Mouse (Mus musculus) embryonic facial prominence, embryonic 12.5 days (tissue): ENCODE measurements around the gene Olfr1499. TPM values are rescaled to one million over a fixed set of nuclear protein-coding genes. Genes with fewer than 3 reads are reported as not detected.
"Not testable (repeated sequence)": the region's sequence is repeated elsewhere in the genome, so short reads cannot be mapped to it uniquely, and the experiment has no call there.

Experiments
- ATAC-seq: fragments of 200-750 bp; cut with Nextera tagmentation; 2 replicates; pipeline ENCODE4 v1.8.0; 2017; ENCODE audit not compliant: insufficient number of reproducible peaks, insufficient read depth, low FRiP score, low TSS enrichment
- H3K27ac ChIP-seq: fragments of 300-500 bp; sonication (generic); 2 replicates; pipeline ENCODE4 v1.5.1; 2016; ENCODE audit warnings: mild to moderate bottlenecking
- H3K27me3 ChIP-seq: fragments of 300-500 bp; sonication (generic); 2 replicates; pipeline ENCODE4 v1.6.1; 2016; ENCODE audit warnings: mild to moderate bottlenecking, moderate library complexity
- H3K36me3 ChIP-seq: fragments of 300-500 bp; sonication (generic); 2 replicates; pipeline ENCODE4 v1.6.1; 2016; ENCODE audit warnings: mild to moderate bottlenecking
- H3K4me1 ChIP-seq: fragments of 300-500 bp; sonication (generic); 2 replicates; pipeline ENCODE4 v1.6.1; 2016
- H3K4me2 ChIP-seq: fragments of 300-500 bp; sonication (generic); replicated peaks from 2 replicates; pipeline ENCODE4 v1.6.1; 2016; ENCODE audit warnings: mild to moderate bottlenecking, moderate library complexity
- H3K4me3 ChIP-seq: fragments of 300-500 bp; sonication (generic); 2 replicates; pipeline ENCODE4 v1.5.1; 2016; ENCODE audit warnings: mild to moderate bottlenecking
- H3K9ac ChIP-seq: fragments of 300-500 bp; sonication (generic); 2 replicates; pipeline ENCODE4 v1.6.1; 2016; ENCODE audit warnings: mild to moderate bottlenecking, moderate library complexity
- H3K9me3 ChIP-seq: fragments of 300-500 bp; sonication (generic); 2 replicates; pipeline ENCODE4 v1.6.1; 2016; ENCODE audit warnings: mild to moderate bottlenecking, moderate library complexity
- WGBS: fragments of 180-500 bp; shearing (Covaris S2); methylation state at CpG from one replicate; pipeline ENCODE4 v1.1.7; 2016; 5-methylcytosine and 5-hydroxymethylcytosine counted together
- polyA plus RNA-seq: library from polyadenylated mRNA; unstranded; fragments of >200 nt; fragmentation: Nextera tagmentation; extraction: Ambion mirVana; gene quantifications from 2 replicates; pipeline ENCODE4 v1.2.1, GENCODE M21; 2016

Olfr1499 gene
- polyA plus RNA-seq, result not detected in 2 replicates

GRCm38 (mm10) chr19:13819347-13819746 is at the start of gene Olfr1499:
Gene Olfr1499 (minus strand): TSS chr19:13819447.
- no peaks in the 10 kb centered on the region for H3K27me3 ChIP-seq
- H3K4me2 ChIP-seq, result no peak within 1 kb of the TSS
- no peaks in the 10 kb centered on the region for H3K9me3 ChIP-seq
- no peak within 1 kb of the TSS for H3K9ac ChIP-seq
- H3K36me3 ChIP-seq, result no peaks in the 10 kb centered on the region
- no peak within 1 kb of the TSS for H3K4me3 ChIP-seq
- no peak for ATAC-seq
- H3K27ac ChIP-seq, result no peak within 1 kb of the TSS
- H3K4me1 ChIP-seq, result no peaks in the 10 kb centered on the region

- no peak within 1 kb of the TSS for H3K27ac ChIP-seq
- H3K9me3 ChIP-seq, result no peaks in the 10 kb centered on the region
- 81% methylated on average over 1 of the region's 1 CpGs for WGBS
- H3K4me2 ChIP-seq, result no peak within 1 kb of the TSS
- no peak for ATAC-seq
- H3K9ac ChIP-seq, result no peak within 1 kb of the TSS
- H3K27me3 ChIP-seq, result no peaks in the 10 kb centered on the region
- H3K4me1 ChIP-seq, result no peaks in the 10 kb centered on the region
- no peaks in the 10 kb centered on the region for H3K36me3 ChIP-seq
- H3K4me3 ChIP-seq, result no peak within 1 kb of the TSS
Measured at GRCm38 (mm10) chr19:13861495-13861894, 42.2 kb upstream of the Olfr1499 start, which contains the start of gene Olfr1502. Gene Olfr1502 (plus strand): TSS chr19:13861795.

GRCm38 (mm10) chr19:13850592-13850991 is 31.3 kb upstream of the Olfr1499 start, which contains the start of gene Olfr1501:
Gene Olfr1501 (minus strand): TSS chr19:13850692.
- H3K27me3 ChIP-seq, H3K4me3 ChIP-seq, H3K27ac ChIP-seq, H3K9me3 ChIP-seq, ATAC-seq, H3K36me3 ChIP-seq, H3K9ac ChIP-seq, H3K4me1 ChIP-seq, H3K4me2 ChIP-seq: not testable (repeated sequence)

- H3K9me3 ChIP-seq, result no peaks in the 10 kb centered on the region
- H3K4me1 ChIP-seq, result no peaks in the 10 kb centered on the region
- H3K27me3 ChIP-seq, result no peaks in the 10 kb centered on the region
- no peak for ATAC-seq
- H3K9ac ChIP-seq, result no peak within 1 kb of the TSS
- no peak within 1 kb of the TSS for H3K4me3 ChIP-seq
- no peak within 1 kb of the TSS for H3K4me2 ChIP-seq
- no peaks in the 10 kb centered on the region for H3K36me3 ChIP-seq
- H3K27ac ChIP-seq, result no peak within 1 kb of the TSS
Measured at GRCm38 (mm10) chr19:13830388-13830787, 11.1 kb upstream of the Olfr1499 start, which contains the start of gene Olfr1500. Gene Olfr1500 (minus strand): TSS chr19:13830488.

GRCm38 (mm10) chr19:13828447-13828846 is 9.2 kb upstream of the Olfr1499 start:
- H3K27ac ChIP-seq, result no peak overlapping the region
- H3K4me1 ChIP-seq, result no peaks in the 10 kb centered on the region
- no peaks in the 10 kb centered on the region for H3K27me3 ChIP-seq
- H3K4me3 ChIP-seq, result no peak overlapping the region
- H3K4me2 ChIP-seq, result no peak overlapping the region
- H3K9ac ChIP-seq, result no peak overlapping the region
- no peak for ATAC-seq
- 73% methylated on average over 3 of the region's 3 CpGs for WGBS
- H3K9me3 ChIP-seq, result no peaks in the 10 kb centered on the region
- H3K36me3 ChIP-seq, result no peaks in the 10 kb centered on the region

- no peak for ATAC-seq
- Histone ChIP-seq H3K27ac (no peak overlapping the region), H3K27me3 (no peaks in the 10 kb centered on the region), H3K9me3 (no peaks in the 10 kb centered on the region), H3K4me1 (no peaks in the 10 kb centered on the region), H3K9ac (no peak overlapping the region), H3K4me3 (no peak overlapping the region), H3K4me2 (no peak overlapping the region), H3K36me3 (no peaks in the 10 kb centered on the region)
- 61% methylated on average over 5 of the region's 5 CpGs for WGBS
Measured at GRCm38 (mm10) chr19:13820847-13821246, 1.6 kb upstream of the Olfr1499 start.

- Histone ChIP-seq H3K9me3 (no peaks in the 10 kb centered on the region), H3K9ac (no peak overlapping the region), H3K36me3 (no peaks in the 10 kb centered on the region), H3K27ac (no peak overlapping the region), H3K27me3 (no peaks in the 10 kb centered on the region), H3K4me1 (no peaks in the 10 kb centered on the region), H3K4me2 (no peak overlapping the region), H3K4me3 (no peak overlapping the region)
- ATAC-seq, result no peak
- 37% methylated on average over 5 of the region's 5 CpGs for WGBS
Measured at GRCm38 (mm10) chr19:13818827-13819226, 420 bp downstream of the Olfr1499 start.

GRCm38 (mm10) chr19:13812823-13813222 is 6.4 kb downstream of the Olfr1499 start:
- Histone ChIP-seq H3K4me3 (no peak overlapping the region), H3K27me3 (no peaks in the 10 kb centered on the region), H3K4me2 (no peak overlapping the region), H3K36me3 (no peaks in the 10 kb centered on the region), H3K27ac (no peak overlapping the region), H3K9me3 (no peaks in the 10 kb centered on the region), H3K4me1 (no peaks in the 10 kb centered on the region), H3K9ac (no peak overlapping the region)
- no peak for ATAC-seq
- 50% methylated on average over 2 of the region's 2 CpGs for WGBS

- ATAC-seq, H3K4me2 ChIP-seq, H3K27ac ChIP-seq, H3K4me3 ChIP-seq, H3K9me3 ChIP-seq, H3K36me3 ChIP-seq, H3K4me1 ChIP-seq, H3K9ac ChIP-seq, H3K27me3 ChIP-seq: not testable (repeated sequence)
- WGBS, result 51% methylated on average over 1 of the region's 1 CpGs
Measured at GRCm38 (mm10) chr19:13805486-13805885, 13.8 kb downstream of the Olfr1499 start.

GRCm38 (mm10) chr19:13798102-13798501 is 21.1 kb downstream of the Olfr1499 start, which contains the start of gene Olfr1497:
Gene Olfr1497 (minus strand): TSS chr19:13798202.
- no peaks in the 10 kb centered on the region for H3K27me3 ChIP-seq
- no peak within 1 kb of the TSS for H3K9ac ChIP-seq
- H3K4me1 ChIP-seq, result no peaks in the 10 kb centered on the region
- no peaks in the 10 kb centered on the region for H3K9me3 ChIP-seq
- H3K4me2 ChIP-seq, result no peak within 1 kb of the TSS
- ATAC-seq, result no peak
- no peaks in the 10 kb centered on the region for H3K36me3 ChIP-seq
- H3K4me3 ChIP-seq, result no peak within 1 kb of the TSS
- no peak within 1 kb of the TSS for H3K27ac ChIP-seq

- H3K4me2 ChIP-seq, result no peak within 1 kb of the TSS
- no peak within 1 kb of the TSS for H3K27ac ChIP-seq
- no peak for ATAC-seq
- H3K4me1 ChIP-seq, result no peaks in the 10 kb centered on the region
- 73% methylated on average over 1 of the region's 1 CpGs for WGBS
- H3K9ac ChIP-seq, result no peak within 1 kb of the TSS
- H3K27me3 ChIP-seq, result no peaks in the 10 kb centered on the region
- H3K36me3 ChIP-seq, result no peaks in the 10 kb centered on the region
- H3K4me3 ChIP-seq, result no peak within 1 kb of the TSS
- H3K9me3 ChIP-seq, result no peaks in the 10 kb centered on the region
Measured at GRCm38 (mm10) chr19:13777578-13777977, 41.7 kb downstream of the Olfr1499 start, which contains the start of gene Olfr1496. Gene Olfr1496 (plus strand): TSS chr19:13777878.

- H3K9me3 ChIP-seq, result no peaks in the 10 kb centered on the region
- H3K4me2 ChIP-seq, result no peak overlapping the region
- no peaks in the 10 kb centered on the region for H3K36me3 ChIP-seq
- 90% methylated on average over 9 of the region's 9 CpGs for WGBS
- H3K27me3 ChIP-seq, result no peaks in the 10 kb centered on the region
- H3K4me1 ChIP-seq, result no peaks in the 10 kb centered on the region
- no peak overlapping the region for H3K9ac ChIP-seq
- H3K27ac ChIP-seq, result no peak overlapping the region
- no peak overlapping the region for H3K4me3 ChIP-seq
- ATAC-seq, result no peak
Measured at GRCm38 (mm10) chr19:13768565-13769276, 50.5 kb downstream of the Olfr1499 start.
